Mouse (Mus musculus): ENCODE results near the gene Itgb3.

Itgb3 gene

DNA sequence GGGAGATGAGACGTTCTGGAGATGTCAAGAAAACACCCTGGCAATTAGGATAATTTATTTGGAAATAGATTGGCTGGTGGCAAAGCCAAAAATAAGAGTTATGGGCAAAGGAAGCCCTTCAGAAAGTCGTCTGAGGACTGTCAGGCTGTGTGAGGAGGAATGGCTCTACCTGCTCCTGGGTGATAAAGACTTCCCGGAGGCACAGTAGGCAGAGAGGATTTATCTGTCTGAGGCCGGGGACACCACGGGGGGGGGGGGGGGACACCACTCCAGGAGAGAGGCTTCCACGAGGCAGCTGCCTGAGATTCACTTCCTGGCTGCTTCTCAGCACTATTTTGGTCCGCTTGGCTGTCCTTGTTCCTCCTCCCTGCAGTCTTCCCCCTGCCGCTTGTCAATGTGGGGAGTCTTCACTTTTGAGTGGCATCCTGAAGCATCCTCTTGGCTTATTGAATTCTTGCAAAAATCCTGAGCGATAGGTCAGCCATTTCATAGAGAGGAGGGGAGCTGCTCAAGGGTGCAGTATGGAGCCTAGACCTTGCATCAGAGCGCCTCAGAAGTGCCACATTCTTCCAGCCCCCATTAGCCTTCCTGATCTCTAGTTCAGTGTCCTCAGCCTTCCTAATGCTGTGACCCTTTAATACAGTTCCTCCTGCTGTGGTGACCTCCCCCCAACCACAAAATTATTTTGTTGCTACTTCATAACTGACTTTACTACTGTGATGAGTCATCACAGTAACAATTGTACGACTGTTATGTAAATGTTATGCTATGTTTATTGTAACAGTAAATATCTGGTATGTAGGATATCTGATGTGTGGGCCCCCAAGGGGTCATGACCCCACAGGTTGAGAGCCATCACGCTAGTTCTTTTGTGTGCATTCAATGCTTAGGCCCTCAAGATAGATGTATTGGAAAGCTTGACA lies 14.5 kb downstream of the Itgb3 start:
- no peak for DNase-seq (ENCODE audit: low spot score in 2 of 2)

DNA sequence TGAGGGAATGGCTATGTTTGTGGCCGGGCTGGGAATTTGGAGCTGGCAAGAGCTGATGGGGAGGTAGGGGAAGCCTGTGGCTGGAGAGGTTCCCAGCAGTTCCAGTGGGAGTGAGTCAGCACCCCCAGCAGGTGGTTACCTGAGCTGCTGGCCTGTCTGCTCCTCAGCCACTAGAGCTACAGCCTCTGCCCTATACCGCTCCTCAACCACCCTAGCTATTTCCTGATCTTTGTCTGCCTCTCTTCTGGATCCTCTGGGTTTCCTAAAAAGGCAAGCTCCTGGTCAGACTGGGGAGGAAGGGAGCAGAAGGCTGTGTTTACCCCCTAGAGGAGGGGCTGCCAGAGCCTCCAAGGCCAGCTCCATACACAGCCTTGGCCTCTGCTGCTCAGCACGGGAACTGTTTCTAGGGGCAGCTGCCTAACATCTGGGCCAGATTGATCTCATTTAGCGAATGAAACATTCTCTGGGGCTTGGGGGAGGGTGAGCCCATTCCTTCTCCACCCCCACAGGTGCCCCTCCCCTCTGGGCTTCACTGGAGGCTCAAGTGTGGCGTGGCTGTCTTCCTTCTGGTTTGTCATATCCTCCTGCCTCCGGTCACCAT lies 17.1 kb downstream of the Itgb3 start:
- no peak for DNase-seq (ENCODE audit: low spot score in 2 of 2)

DNA sequence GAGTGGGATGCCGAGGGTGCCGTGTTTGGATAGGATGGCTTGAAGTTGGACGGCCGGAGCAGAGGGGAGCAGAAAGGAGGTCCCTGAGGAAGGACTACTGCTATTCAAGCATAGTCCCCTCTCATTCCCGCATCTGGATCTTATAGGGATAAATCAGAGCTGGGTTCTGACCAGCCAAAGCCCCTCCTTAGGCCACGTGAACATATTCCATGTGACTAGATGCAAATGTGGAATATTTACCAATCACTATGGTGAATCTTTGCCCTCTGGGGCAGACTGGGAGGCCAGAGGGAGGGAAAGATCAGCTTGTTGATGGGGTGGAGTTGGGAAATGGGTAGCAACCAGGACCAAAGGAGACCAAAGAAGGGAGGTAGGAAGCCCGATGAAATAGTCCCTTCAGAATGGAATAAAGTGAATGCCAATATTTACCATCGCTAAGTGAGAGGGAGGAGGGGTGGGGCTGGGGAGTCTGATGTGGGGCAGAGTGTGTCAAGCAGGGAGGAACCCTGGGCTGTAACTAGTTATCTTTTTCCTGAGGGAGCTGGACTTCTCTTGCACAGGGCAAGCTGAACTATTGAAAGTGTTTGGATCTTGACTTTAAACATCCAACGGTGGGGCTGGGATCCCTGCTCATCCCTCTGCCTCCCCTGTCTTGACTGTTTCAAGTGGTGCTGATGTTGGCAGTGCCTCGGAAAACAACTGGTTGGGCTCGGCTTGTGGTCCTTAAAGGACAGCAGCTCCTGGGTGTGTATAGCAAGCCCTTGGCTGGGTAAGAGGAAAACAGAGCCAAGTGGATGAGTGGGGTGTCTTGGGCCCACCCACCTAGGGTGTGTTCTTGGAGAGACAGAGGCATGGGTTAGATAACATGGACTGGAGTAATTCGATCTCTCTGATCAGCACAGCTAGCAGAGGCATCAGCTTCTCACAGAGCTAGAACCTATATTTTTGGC lies 17.9 kb downstream of the Itgb3 start:
- no peak for DNase-seq (ENCODE audit: low spot score in 2 of 2)

DNA sequence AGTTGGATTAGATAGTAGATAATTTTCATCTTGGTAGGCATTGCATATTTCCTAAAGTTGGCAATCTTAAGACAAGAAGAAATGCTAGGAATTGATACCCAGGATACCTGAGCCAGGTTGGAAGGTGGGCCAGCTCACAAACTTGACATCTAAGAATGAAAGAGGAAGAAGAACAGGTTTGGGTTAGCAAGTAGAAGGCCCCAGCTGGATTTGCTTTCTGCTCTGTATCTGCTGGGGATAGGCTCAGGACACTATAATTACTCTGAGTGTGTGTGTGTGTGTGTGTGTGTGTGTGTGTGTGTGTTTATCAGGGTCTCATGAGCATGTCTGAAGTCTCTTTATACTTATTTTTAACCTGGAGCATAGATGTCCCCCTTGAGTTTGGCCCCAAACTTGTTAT lies 18.8 kb downstream of the Itgb3 start:
- no peak for DNase-seq (ENCODE audit: low spot score in 2 of 2)

DNA sequence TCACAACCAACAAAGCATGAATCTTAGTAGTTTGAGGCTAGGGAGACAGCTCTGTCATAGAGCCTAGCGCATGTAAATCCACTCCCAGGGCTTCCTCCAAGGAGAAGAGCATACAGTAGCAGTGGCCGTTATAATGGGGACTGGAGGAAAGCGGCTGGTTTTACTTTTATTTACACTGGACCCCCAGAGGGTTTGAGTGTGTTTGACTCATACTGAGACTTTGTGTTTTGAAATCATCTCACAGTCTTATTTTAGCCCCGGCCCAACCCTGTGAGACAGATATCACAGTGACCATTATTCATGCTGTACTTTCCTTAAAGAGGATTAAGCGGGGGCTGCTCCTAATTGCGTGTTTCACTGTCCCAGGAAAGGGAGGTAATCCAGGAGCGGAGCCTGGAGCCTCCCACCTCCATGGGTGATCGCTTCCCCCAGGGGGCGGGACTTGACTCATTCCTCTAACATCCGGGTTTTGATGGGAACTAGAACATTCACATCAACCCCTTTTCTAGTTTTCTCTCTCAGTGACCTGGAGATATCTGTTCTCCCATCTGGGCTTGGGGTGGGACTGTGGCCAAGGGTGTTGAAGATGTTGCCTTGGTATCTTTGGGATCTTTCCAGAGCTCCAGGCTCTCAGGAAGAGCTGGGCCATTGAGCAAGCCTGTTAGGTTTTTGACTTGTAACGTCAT lies 20.0 kb downstream of the Itgb3 start:
- no peak for DNase-seq (ENCODE audit: low spot score in 2 of 2)

DNA sequence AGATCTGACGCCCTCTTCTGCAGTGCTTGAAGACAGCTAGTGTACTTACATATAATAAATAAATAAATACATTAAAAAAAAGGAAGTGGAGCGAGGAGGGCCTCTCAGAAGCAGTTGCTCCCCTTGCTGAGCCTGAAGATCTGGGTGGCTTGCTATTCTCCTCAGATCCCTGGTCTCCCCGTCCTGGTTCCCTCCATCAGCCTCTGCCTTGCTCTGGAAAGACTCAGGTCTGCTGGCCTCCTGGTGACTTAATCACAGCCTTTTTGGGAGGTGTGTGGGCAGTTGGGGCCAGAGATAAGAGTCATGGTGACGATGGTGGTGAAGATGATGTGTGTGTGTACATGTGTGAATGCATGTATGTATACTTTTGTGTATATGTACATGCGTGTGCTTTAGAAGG lies 20.8 kb downstream of the Itgb3 start:
- DNase-seq (ENCODE audit: low spot score in 2 of 2): no peak

DNA sequence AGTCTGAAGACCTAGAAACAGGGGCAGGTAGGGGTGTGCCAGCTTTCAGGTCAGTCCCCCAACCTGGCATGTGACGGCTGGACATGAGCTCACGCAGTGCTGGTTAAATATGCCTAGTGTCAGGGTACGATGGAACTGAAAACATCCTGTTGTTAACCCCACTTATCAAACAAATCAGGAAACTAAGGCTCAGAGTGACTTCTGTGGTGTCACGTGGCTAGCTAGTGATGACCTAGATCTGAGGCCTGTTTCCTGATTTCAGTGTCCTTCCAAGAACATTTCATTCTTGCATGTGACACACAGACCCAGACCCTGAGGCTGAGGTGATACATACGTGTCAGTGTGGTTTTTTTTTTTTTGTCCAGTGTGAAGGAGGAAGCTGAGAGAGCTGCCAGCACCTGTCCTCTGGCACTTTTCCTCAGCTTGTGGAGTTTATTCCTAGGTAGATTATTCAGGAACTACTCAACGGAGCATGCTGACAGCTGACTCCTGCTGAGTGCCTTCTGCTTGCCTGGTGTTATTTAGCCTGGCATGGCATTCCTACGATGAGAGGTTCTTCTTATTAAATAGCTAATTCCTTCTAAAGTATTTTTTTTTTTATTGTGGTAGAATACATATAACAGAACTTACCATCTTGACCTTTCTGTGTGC lies 22.5 kb downstream of the Itgb3 start:
- no peak for DNase-seq (ENCODE audit: low spot score in 2 of 2)

DNA sequence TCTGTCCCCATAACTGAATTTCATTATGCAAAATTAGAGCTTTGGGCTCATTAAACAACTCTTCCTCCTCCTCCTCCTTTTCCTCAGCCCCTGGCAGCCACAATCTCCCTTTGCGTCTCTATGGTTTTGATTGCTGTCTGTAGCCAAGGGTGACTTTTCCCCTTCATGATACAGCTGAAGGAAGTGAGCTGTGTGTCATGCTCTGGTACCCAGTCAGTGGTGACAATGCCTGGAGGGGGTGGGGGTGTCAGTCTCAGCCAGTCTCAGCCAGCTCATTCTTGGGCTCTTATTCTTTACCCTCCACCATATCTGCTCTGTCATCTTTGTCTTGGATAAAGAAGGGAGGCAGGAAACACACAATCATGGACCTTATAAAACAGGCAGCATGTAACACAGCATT lies 23.5 kb downstream of the Itgb3 start:
- no peak for DNase-seq (ENCODE audit: low spot score in 2 of 2)

DNA sequence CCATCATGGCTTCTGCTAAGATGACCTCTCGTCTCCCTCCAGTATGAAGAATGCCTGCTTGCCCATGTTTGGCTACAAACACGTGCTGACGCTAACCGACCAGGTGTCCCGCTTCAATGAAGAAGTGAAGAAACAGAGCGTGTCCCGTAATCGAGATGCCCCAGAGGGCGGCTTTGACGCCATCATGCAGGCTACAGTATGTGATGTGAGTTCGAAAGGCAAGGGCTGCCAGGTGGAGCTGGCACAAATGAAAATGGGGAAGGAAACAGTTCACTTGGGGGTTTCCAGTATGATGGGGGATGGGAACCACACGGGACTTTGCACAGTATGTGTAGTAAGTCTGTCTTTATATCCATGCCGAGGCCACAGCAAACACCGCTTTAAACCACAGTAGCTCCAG lies 29.2 kb downstream of the Itgb3 start:
- no peak for DNase-seq (ENCODE audit: low spot score in 2 of 2)

DNA sequence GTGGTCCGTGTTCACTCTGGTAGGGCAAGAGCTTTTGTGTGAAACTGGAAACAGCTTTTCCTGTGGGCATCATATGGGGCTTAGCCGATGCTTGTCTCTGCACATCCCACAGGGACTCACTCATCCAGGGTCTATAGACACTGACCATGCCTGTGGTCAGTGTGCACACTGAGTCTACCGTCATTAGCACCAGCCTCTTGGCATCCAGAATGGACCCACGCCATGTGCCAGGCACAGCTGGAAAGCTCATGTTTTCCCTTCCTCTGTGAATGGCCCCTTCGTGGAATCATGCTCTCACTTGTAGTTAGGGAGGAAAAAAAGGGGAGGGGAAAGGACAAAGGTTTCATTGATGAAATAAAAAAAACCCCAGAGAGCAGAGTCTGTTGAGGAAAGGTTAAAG lies 30.2 kb downstream of the Itgb3 start:
- DNase-seq (ENCODE audit: low spot score in 2 of 2): peak in 1 of 2 experiments; percentile 25

DNA sequence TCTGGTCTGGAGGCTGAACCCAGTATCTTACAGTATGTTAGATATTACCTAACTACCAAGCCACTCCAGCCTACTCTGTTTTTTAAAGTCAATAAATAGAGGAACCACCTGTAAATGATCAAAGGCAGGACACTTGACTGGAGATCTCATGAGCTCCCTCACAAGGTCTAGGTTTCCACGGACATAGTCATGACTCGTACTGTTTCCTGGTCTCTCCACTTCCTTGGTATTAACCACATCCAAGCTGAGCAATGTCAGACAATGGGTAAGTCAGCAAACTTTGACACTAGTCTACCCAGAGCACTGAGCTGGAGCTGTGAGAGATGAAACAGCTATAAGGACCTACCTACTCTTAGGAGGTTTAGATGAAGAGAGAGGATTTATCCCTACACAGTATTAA lies 31.1 kb downstream of the Itgb3 start:
- no peak for DNase-seq (ENCODE audit: low spot score in 2 of 2)

DNA sequence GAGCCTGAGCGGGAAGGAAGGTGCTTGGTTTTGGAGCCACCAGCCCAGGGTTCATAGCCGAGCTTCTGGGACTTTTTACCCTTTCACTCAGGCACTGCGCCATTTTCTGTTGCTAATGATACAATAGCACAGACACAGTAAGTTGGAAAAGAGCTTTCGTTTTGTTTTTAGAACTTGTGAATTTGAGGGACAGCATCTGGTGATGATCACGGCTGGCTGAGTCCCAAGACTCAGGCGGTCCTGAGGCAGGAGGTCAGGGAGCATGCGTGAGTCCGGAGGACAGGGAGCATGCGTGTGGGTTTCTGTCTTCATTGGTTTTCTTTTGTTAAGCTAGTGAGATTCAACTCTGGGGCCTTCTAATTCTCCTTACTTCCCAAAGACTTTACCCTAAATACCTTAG lies 31.8 kb downstream of the Itgb3 start:
- DNase-seq (ENCODE audit: low spot score in 2 of 2): no peak

DNA sequence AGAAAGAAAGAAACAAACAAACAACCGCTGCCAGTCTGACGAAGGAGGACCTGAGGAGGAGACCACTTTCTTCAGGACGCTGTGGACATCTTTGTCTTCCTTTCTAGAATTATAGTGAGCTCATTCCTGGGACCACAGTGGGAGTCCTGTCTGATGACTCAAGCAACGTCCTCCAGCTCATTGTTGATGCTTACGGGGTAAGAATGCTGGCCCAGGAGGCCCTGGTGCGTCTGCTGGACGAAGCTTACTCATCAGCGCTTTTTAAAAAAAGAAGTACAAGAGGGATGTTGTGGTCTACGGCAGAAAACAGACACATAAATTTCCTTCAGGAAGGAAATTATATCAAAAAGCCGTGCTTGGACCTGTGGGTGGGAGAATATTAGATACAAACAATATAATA lies 33.1 kb downstream of the Itgb3 start:
- no peak for DNase-seq (ENCODE audit: low spot score in 2 of 2)

DNA sequence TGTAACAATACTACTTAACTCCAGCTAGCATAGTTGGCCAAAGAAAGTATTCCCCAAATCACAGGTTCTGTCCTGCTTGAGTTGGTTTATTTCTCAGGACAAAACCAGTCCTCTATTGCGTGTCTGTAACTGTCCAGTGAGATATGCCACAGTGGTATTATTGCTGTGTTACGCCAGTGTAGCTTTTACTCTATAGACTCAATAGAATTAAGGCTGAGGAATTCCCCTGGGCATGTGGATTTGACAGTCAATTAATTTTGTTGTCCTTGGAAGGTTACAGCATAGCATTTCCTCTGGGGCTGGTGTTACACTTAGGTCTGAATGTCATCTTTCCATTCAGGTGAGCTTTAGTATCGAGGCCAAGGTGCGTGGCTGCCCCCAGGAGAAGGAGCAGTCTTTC lies 35.4 kb downstream of the Itgb3 start:
- DNase-seq (ENCODE audit: low spot score in 2 of 2): no peak

DNA sequence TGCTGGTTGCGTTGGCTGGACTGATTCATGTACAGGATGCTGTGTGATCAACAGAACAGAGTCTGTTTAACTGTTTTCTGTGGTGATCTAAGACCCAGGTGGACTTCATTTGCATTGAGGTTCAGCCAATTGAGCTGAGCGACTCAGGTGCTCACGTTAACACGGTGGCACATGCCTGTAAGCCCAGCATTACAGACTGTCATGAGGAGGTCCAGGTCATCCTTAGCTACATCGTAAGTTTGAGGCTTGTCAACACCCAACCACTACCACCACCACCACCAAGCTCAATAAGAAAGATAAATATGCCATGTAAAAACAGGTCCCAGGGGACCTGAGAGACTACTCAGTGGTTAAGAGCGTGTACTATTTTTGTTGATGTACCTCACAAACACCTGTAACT lies 37.6 kb downstream of the Itgb3 start:
- no peak for DNase-seq (ENCODE audit: low spot score in 2 of 2)

DNA sequence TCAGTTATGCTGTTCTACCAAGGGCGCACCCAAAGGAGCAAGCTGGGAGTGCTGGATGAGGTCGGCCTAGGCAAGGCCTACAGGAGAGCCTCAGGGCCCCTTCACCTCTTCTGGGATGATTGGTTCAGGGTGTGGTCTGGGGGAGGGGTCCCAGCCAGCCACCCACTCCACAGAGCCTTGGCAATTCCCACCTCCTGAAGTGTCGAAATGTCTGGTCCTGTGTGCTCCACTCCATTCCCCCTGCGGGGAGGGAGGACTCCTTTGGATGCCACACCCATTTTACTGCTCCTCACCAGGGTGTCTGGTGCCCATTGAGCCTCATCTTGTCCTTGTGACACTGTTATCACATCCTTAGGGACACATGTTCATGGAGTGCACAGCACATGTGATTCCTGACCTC lies 38.4 kb downstream of the Itgb3 start:
- DNase-seq (ENCODE audit: low spot score in 2 of 2): no peak

DNA sequence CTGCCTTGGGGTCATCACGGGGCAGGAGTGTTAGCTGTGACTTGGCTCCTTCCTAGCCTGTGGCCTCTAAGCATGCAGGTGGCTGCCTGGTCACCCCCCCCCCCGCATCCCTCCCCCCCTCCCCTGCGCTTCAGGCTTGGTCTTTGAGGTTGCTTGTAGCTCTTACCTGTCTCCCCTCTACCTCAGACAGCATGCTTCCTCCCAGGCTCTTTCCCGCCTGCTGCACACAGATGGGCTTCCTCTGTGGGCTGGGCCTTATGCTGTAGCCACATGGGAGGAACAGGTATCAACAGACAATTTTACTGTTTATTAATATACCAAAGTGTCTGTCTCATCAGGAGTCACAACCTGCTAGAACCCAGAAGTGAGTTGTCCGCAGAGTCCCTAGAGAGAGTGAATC lies 38.8 kb downstream of the Itgb3 start:
- no peak for DNase-seq (ENCODE audit: low spot score in 2 of 2)

DNA sequence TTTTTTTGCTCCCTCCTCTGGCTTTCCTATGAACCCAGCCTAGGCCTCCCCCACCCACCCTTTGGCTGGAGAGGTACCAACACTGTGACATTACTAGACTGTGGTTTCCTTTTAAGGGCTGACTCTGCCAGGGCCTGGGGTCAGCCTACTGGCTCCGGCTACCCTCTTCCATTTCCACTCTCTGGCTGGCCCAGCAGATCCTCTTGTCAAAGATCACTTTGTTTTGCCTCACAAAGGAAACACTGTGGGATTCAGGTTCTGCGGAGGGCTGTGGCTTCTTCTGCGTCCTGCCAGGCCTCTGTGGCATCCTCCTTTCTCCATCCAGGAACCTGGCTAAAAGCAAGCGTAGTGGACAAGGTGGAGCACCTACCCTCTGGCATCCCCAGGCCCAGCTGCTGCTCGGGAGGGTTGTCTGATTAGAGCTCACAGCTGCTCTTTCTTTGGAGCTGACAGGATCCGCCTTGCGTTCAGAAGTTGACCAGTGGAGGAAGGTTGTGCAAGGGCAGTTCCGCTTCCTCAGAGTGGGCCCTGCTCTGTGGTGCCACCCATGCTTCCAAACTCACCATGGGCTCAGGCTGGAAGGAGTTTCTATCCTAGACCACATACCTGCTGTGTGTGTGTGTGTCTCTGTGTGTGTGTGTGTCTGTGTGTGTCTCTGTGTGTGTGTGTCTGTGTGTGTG lies 39.5 kb downstream of the Itgb3 start:
- no peak for DNase-seq (ENCODE audit: low spot score in 2 of 2)

DNA sequence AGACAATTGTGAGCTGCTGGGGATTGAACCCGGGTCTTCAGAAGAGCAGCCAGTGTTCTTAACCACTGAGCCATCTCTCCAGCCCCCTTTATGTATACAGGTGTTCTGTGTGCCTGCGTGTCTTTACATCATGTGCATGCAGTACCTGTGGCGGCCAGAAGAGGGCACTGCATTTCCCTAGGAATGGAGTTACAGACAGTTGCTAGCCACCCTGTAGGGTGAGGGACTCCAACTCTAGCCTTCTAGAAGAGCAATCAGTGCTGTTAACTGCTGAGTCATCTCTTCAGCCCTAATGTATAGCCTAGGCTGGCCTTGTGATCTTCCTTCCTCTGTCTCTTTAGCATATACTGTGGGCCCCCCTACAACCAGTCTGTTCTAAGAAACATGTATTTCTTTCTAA lies 40.8 kb downstream of the Itgb3 start:
- DNase-seq (ENCODE audit: low spot score in 2 of 2): peak in 1 of 2 experiments; percentile 34

DNA sequence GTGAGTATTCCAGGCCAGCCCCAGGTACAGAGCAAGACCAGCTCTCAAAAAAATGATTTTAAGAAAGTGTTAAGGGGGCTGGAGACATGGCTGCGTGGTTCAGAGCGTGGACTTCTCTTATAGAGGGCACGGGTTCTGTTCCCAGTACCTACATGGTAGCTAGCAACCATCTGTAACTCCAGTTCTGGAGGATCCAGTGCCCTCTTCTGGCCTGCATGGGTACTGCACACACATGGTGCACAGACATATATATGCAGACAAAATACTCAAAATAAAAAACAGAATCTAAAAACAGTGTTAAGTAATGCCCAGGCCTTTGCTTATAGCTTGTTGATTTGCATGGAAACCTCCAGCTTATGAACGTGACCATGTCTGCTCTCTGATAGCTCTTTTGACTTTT lies 52.8 kb downstream of the Itgb3 start:
- DNase-seq (ENCODE audit: low spot score in 2 of 2): no peak

DNA sequence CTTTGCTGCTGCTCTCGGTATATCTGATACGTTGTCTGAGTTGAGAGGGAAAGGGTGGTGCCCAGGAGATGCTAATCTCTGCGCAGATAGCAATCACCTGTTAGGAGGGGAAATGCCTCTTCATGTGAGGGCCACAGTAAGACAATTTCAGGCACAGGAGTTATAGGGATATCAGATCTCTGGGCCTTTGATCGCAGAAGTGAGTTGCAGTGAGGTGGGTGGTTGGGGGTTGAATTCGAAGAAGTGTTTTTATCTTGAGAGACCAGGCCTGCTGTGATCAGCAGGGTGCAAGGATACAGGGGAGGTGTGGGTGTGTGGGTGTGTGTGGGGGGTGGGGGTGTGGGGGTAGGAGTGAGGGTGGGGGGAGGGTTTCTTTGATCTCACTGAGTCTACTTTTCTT lies 53.3 kb downstream of the Itgb3 start:
- no peak for DNase-seq (ENCODE audit: low spot score in 2 of 2)
